Mouse (Mus musculus) liver, embryonic 13.5 days (tissue): Measurements from ENCODE around the gene Ccdc130. TPM values are rescaled to one million over a fixed set of nuclear protein-coding genes. Genes with fewer than 3 reads are reported as not detected.

Source experiments
- ATAC-seq: fragments of 200-750 bp; cut with Nextera tagmentation; 2 replicates; pipeline ENCODE4 v1.8.0; 2017; ENCODE audit warnings: low read depth, mild to moderate bottlenecking, moderate number of reproducible peaks, moderate library complexity
- DNase-seq: peaks from one replicate; pipeline ENCODE4 v3.0.0; 2022
- H3K27ac ChIP-seq: fragments of 300-500 bp; sonication (generic); 2 replicates; pipeline ENCODE4 v1.5.1; 2015; ENCODE audit warnings: moderate library complexity, mild to moderate bottlenecking, inconsistent platforms
- H3K27me3 ChIP-seq: fragments of 300-500 bp; sonication (generic); 2 replicates; pipeline ENCODE4 v1.6.1; 2015; ENCODE audit warnings: mild to moderate bottlenecking, inconsistent platforms
- H3K36me3 ChIP-seq: fragments of 300-500 bp; sonication (generic); 2 replicates; pipeline ENCODE4 v1.6.1; 2015; ENCODE audit warnings: mild to moderate bottlenecking, inconsistent platforms
- H3K4me1 ChIP-seq: fragments of 300-500 bp; sonication (generic); replicated peaks from 2 replicates; pipeline ENCODE4 v1.6.1; 2015; ENCODE audit warnings: inconsistent platforms
- H3K4me2 ChIP-seq: fragments of 300-500 bp; sonication (generic); 2 replicates; pipeline ENCODE4 v1.6.1; 2015; ENCODE audit warnings: inconsistent platforms, mild to moderate bottlenecking, moderate library complexity
- H3K4me3 ChIP-seq: fragments of 300-500 bp; sonication (generic); replicated peaks from 2 replicates; pipeline ENCODE4 v1.5.1; 2015; ENCODE audit warnings: mild to moderate bottlenecking, inconsistent platforms
- H3K9ac ChIP-seq: fragments of 300-500 bp; sonication (generic); 2 replicates; pipeline ENCODE4 v1.6.1; 2015; ENCODE audit warnings: mild to moderate bottlenecking, inconsistent platforms
- H3K9me3 ChIP-seq: fragments of 300-500 bp; sonication (generic); replicated peaks from 2 replicates; pipeline ENCODE4 v1.6.1; 2016; ENCODE audit warnings: inconsistent platforms
- WGBS: fragments of 180-500 bp; shearing (Covaris S2); methylation state at CpG from one replicate; pipeline ENCODE4 v1.1.7; 2015; ENCODE audit not compliant: insufficient replicate concordance; 5-methylcytosine and 5-hydroxymethylcytosine counted together
- polyA plus RNA-seq: library from polyadenylated mRNA; unstranded; fragments of >200 nt; fragmentation: Nextera tagmentation; extraction: Ambion mirVana; gene quantifications from 2 replicates; pipeline ENCODE4 v1.2.1, GENCODE M21; 2015

Ccdc130 gene
- polyA plus RNA-seq, 1 experiment from 2014 or later: 9.1 TPM

GRCm38 (mm10) chr8:84236998-84237473 is 33.1 kb downstream of the Ccdc130 start, which contains the start of gene Zswim4:
TSS of gene Zswim4 (minus strand) at chr8:84237055.
- Histone ChIP-seq H3K9me3 (no peaks in the 10 kb centered on the region), H3K36me3 (no peaks in the 10 kb centered on the region), H3K27ac (peak within 1 kb of the TSS; percentile 80), H3K4me1 (peaks cover 24% of the 10 kb centered on the region), H3K4me2 (peak within 1 kb of the TSS; percentile 94), H3K9ac (peak within 1 kb of the TSS; percentile 93), H3K4me3 (peak within 1 kb of the TSS; percentile 86), H3K27me3 (no peaks in the 10 kb centered on the region)
- under 1% methylated on average over 35 of the region's 35 CpGs for WGBS
- ATAC-seq (peak; percentile 99), DNase-seq (peak; percentile 97)

- H3K4me1 ChIP-seq: peaks cover 24% of the 10 kb centered on the region
- H3K27ac ChIP-seq: peak overlapping the region; percentile 74
- H3K9me3 ChIP-seq: no peaks in the 10 kb centered on the region
- under 1% methylated on average over 28 of the region's 30 CpGs for WGBS
- H3K4me2 ChIP-seq: peak overlapping the region; percentile 94
- ATAC-seq (no peak; the same call in 1 of the 2 replicates), DNase-seq (no peak)
- peak overlapping the region; percentile 86 for H3K4me3 ChIP-seq
- H3K9ac ChIP-seq: peak overlapping the region; percentile 93
- H3K36me3 ChIP-seq: no peaks in the 10 kb centered on the region
- no peaks in the 10 kb centered on the region for H3K27me3 ChIP-seq
Observed at GRCm38 (mm10) chr8:84236410-84236997, 33.7 kb downstream of the Ccdc130 start.

- ATAC-seq (no peak), DNase-seq (no peak)
- 32% methylated on average over 10 of the region's 10 CpGs for WGBS
Observed at GRCm38 (mm10) chr8:84235746-84236409, 34.3 kb downstream of the Ccdc130 start.

GRCm38 (mm10) chr8:84233055-84233454 is 37.1 kb downstream of the Ccdc130 start:
- Histone ChIP-seq H3K27ac (no peak overlapping the region), H3K27me3 (no peaks in the 10 kb centered on the region), H3K36me3 (0 out of 2 replicates have a peak, but pooled peaks cover 16% of the 10 kb centered on the region), H3K4me3 (no peak overlapping the region), H3K9me3 (no peaks in the 10 kb centered on the region), H3K4me1 (peaks cover 22% of the 10 kb centered on the region), H3K4me2 (no peak overlapping the region), H3K9ac (no peak overlapping the region)
- 81% methylated on average over 2 of the region's 2 CpGs for WGBS
- DNase-seq: no peak
- ATAC-seq: no peak

More at GRCm38 (mm10) chr8:84235746-84236409, 34.3 kb downstream of the Ccdc130 start:
- H3K4me1 ChIP-seq: peaks cover 24% of the 10 kb centered on the region
- H3K9me3 ChIP-seq: no peaks in the 10 kb centered on the region
- H3K27ac ChIP-seq: peak overlapping the region; percentile 74; the same call in 1 of the 2 replicates
- H3K4me2 ChIP-seq: peak overlapping the region; percentile 94
- no peaks in the 10 kb centered on the region for H3K36me3 ChIP-seq
- H3K9ac ChIP-seq: peak overlapping the region; percentile 93
- peak overlapping the region; percentile 86 for H3K4me3 ChIP-seq
- H3K27me3 ChIP-seq: no peaks in the 10 kb centered on the region

- no peak overlapping the region for H3K4me3 ChIP-seq
Observed at GRCm38 (mm10) chr8:84230735-84231134, 39.4 kb downstream of the Ccdc130 start.

GRCm38 (mm10) chr8:84223322-84224029 is 46.7 kb downstream of the Ccdc130 start:
- DNase-seq (no peak), ATAC-seq (peak; percentile 53)
- Histone ChIP-seq H3K36me3 (peaks cover 27% of the 10 kb centered on the region), H3K4me1 (peaks cover 24% of the 10 kb centered on the region), H3K27ac (no peak overlapping the region), H3K4me3 (no peak overlapping the region), H3K27me3 (no peaks in the 10 kb centered on the region), H3K9me3 (no peaks in the 10 kb centered on the region), H3K4me2 (no peak overlapping the region), H3K9ac (no peak overlapping the region)
- WGBS: 86% methylated on average over 21 of the region's 21 CpGs

More at GRCm38 (mm10) chr8:84230735-84231134, 39.4 kb downstream of the Ccdc130 start:
- DNase-seq: no peak
- WGBS: 71% methylated on average over 17 of the region's 17 CpGs
- no peak for ATAC-seq
- Histone ChIP-seq H3K36me3 (peaks cover 20% of the 10 kb centered on the region; the same call in 1 of the 2 replicates), H3K9me3 (no peaks in the 10 kb centered on the region), H3K27ac (no peak overlapping the region), H3K9ac (no peak overlapping the region), H3K4me1 (peaks cover 10% of the 10 kb centered on the region), H3K27me3 (no peaks in the 10 kb centered on the region), H3K4me2 (no peak overlapping the region)

- H3K36me3 ChIP-seq: peaks cover 22% of the 10 kb centered on the region
- H3K9me3 ChIP-seq: no peaks in the 10 kb centered on the region
- H3K9ac ChIP-seq: no peak overlapping the region
- 54% methylated on average over 9 of the region's 9 CpGs for WGBS
- H3K4me1 ChIP-seq: peaks cover 24% of the 10 kb centered on the region
- DNase-seq (no peak), ATAC-seq (peak; percentile 22; the same call in 1 of the 2 replicates)
- H3K4me2 ChIP-seq: 0 out of 2 replicates have a peak overlapping the region, but pooled peaks have one; percentile 0
- H3K27me3 ChIP-seq: no peaks in the 10 kb centered on the region
- peak overlapping the region; percentile 64; the same call in 1 of the 2 replicates for H3K27ac ChIP-seq
- no peak overlapping the region for H3K4me3 ChIP-seq
Observed at GRCm38 (mm10) chr8:84222566-84223165, 47.5 kb downstream of the Ccdc130 start.

GRCm38 (mm10) chr8:84220105-84220504 is 50.1 kb downstream of the Ccdc130 start:
- H3K27me3 ChIP-seq: no peaks in the 10 kb centered on the region
- WGBS: 53% methylated on average over 7 of the region's 7 CpGs
- peaks cover 26% of the 10 kb centered on the region for H3K36me3 ChIP-seq
- no peak overlapping the region for H3K9ac ChIP-seq
- DNase-seq (no peak), ATAC-seq (no peak)
- H3K4me2 ChIP-seq: no peak overlapping the region
- no peak overlapping the region for H3K27ac ChIP-seq
- no peaks in the 10 kb centered on the region for H3K9me3 ChIP-seq
- H3K4me3 ChIP-seq: no peak overlapping the region
- peaks cover 16% of the 10 kb centered on the region for H3K4me1 ChIP-seq

GRCm38 (mm10) chr8:84218143-84218542 is 52.0 kb downstream of the Ccdc130 start:
- Histone ChIP-seq H3K4me1 (peaks cover 14% of the 10 kb centered on the region), H3K27ac (no peak overlapping the region), H3K9me3 (no peaks in the 10 kb centered on the region), H3K36me3 (peaks cover 28% of the 10 kb centered on the region), H3K9ac (no peak overlapping the region), H3K4me3 (no peak overlapping the region), H3K4me2 (no peak overlapping the region), H3K27me3 (no peaks in the 10 kb centered on the region)
- no peak for ATAC-seq
- 78% methylated on average over 5 of the region's 5 CpGs for WGBS
- no peak for DNase-seq

- Histone ChIP-seq H3K36me3 (peaks cover 27% of the 10 kb centered on the region), H3K9me3 (no peaks in the 10 kb centered on the region), H3K4me3 (no peak overlapping the region), H3K4me1 (peaks cover 5% of the 10 kb centered on the region), H3K9ac (no peak overlapping the region), H3K4me2 (no peak overlapping the region), H3K27me3 (no peaks in the 10 kb centered on the region), H3K27ac (no peak overlapping the region)
- DNase-seq (no peak), ATAC-seq (no peak)
- WGBS: 81% methylated on average over 11 of the region's 11 CpGs
Observed at GRCm38 (mm10) chr8:84217206-84217605, 53.0 kb downstream of the Ccdc130 start.

- H3K4me3 ChIP-seq: no peak overlapping the region
- 74% methylated on average over 4 of the region's 4 CpGs for WGBS
- no peak overlapping the region for H3K9ac ChIP-seq
- no peaks in the 10 kb centered on the region for H3K9me3 ChIP-seq
- ATAC-seq (no peak), DNase-seq (no peak)
- H3K4me2 ChIP-seq: no peak overlapping the region
- H3K27me3 ChIP-seq: no peaks in the 10 kb centered on the region
- H3K36me3 ChIP-seq: peaks cover 34% of the 10 kb centered on the region
- H3K4me1 ChIP-seq: peaks cover 15% of the 10 kb centered on the region
- no peak overlapping the region for H3K27ac ChIP-seq
Observed at GRCm38 (mm10) chr8:84213277-84213676, 56.9 kb downstream of the Ccdc130 start.
